Mouse (Mus musculus) heart, adult 2 months (tissue): ENCODE data around the gene Pdp2. TPM values are rescaled to one million over a fixed set of nuclear protein-coding genes. Genes with fewer than 3 reads are reported as not detected.

Experiments used
- DNase-seq, 2 experiments: peaks; one replicate each; pipeline ENCODE4 v3.0.0; 2021
- H3K27ac ChIP-seq: fragments of 200-600 bp; 2 replicates; pipeline ENCODE4 v1.8.1; 2022
- H3K27me3 ChIP-seq: fragments of 200-500 bp; 2 replicates; pipeline ENCODE4 v1.6.1; 2012; ENCODE audit warnings: mild to moderate bottlenecking, low read length, inconsistent platforms, mixed read lengths; ENCODE audit not compliant: control insufficient read depth, insufficient read depth
- H3K36me3 ChIP-seq: fragments of 200-500 bp; 2 replicates; pipeline ENCODE4 v1.6.1; 2012; ENCODE audit warnings: low read length, inconsistent platforms; ENCODE audit not compliant: control insufficient read depth, insufficient read depth
- H3K4me1 ChIP-seq: fragments of 200-500 bp; 2 replicates; pipeline ENCODE4 v1.6.1; 2011; ENCODE audit warnings: low read length; ENCODE audit not compliant: control insufficient read depth, insufficient read depth
- H3K4me3 ChIP-seq: fragments of 200-600 bp; 2 replicates; pipeline ENCODE4 v1.8.1; 2022
- H3K79me2 ChIP-seq: fragments of 200-500 bp; replicated peaks from 2 replicates; pipeline ENCODE4 v1.6.1; 2012; ENCODE audit warnings: mild to moderate bottlenecking, inconsistent platforms, low read length, moderate library complexity, mixed read lengths; ENCODE audit not compliant: control insufficient read depth, insufficient read depth
- H3K9ac ChIP-seq: fragments of 200-500 bp; 2 replicates; pipeline ENCODE4 v1.6.1; 2012; ENCODE audit warnings: low read depth, mild to moderate bottlenecking, control low read depth, inconsistent platforms, low read length, mixed read lengths
- CTCF ChIP-seq: fragments of 200-600 bp; IDR thresholded peaks from 2 replicates; pipeline ENCODE4 v1.8.1; 2022; ENCODE audit warnings: antibody characterized with exemption, mild to moderate bottlenecking, moderate library complexity
- EP300 ChIP-seq: fragments of 200-500 bp; IDR thresholded peaks from 2 replicates; pipeline ENCODE4 v1.6.1; 2011; ENCODE audit warnings: low read depth, low read length, control low read depth; ENCODE audit not compliant: insufficient read depth
- POLR2A ChIP-seq: fragments of 200-500 bp; IDR thresholded peaks from 2 replicates; pipeline ENCODE4 v1.6.1; 2011; ENCODE audit warnings: mild to moderate bottlenecking, low read depth, low read length, control low read depth; ENCODE audit not compliant: insufficient read depth
- WGBS: fragments of 180-500 bp; shearing (Covaris S2); methylation state at CpG from one replicate; pipeline ENCODE4 v1.1.7; 2018; 5-methylcytosine and 5-hydroxymethylcytosine counted together
- intact Hi-C: fragments of 180-260 bp; cut with DNase I; formaldehyde crosslinking; loops from one replicate; pipeline ENCODE4 v1.15.1; 2025
- long read RNA-seq: library from polyadenylated mRNA; stranded (forward); transcript quantifications from one replicate; pipeline ENCODE4 v2.0.0, GENCODE M21; 2021
- polyA plus RNA-seq: library from polyadenylated mRNA; depleted of rRNA; stranded (reverse); fragments of >200 nt; gene quantifications from 2 replicates; pipeline ENCODE4 v1.2.3, GENCODE M21; 2012; rRNA removed
- total RNA-seq, 2 experiments: library from RNA; stranded (reverse); gene quantifications; 2 replicates each; pipeline ENCODE4 v1.2.3; 2021

The Pdp2 gene
- total RNA-seq, result 10 to 100 TPM; 18.4 to 35.8 TPM
- polyA plus RNA-seq, result 10.0 and 18.8 TPM in 2 replicates
- long read RNA-seq, full-length matches to known transcripts, result 7 of 12 reads
- long read RNA-seq, partial matches to known transcripts, result 0 of 12 reads
- long read RNA-seq, other reads (novel, unspliced or antisense), result 5 of 12 reads

GRCm38 (mm10) chr8:104591133-104591834 lies at the start of gene Pdp2:
TSS of gene Pdp2 (plus strand) at chr8:104591451.
- TF ChIP-seq POLR2A, result peak; percentile 89
- no peak for TF ChIP-seq CTCF
- TF ChIP-seq EP300, result peak; percentile 34; the same call in 1 of the 2 replicates
- Histone ChIP-seq H3K9ac (peak within 1 kb of the TSS; percentile 79), H3K4me1 (peaks cover 2% of the 10 kb centered on the region), H3K79me2 (peaks cover 3% of the 10 kb centered on the region), H3K27me3 (no peaks in the 10 kb centered on the region), H3K27ac (peak within 1 kb of the TSS; percentile 90), H3K4me3 (peak within 1 kb of the TSS; percentile 91), H3K36me3 (no peaks in the 10 kb centered on the region; the same call in 1 of the 2 replicates)
- DNase-seq, result peak; percentile 92 to 94
- under 1% methylated on average over 44 of the region's 44 CpGs for WGBS
- intact Hi-C loops, result no loop called here

- TF ChIP-seq POLR2A (no peak), EP300 (no peak), CTCF (no peak)
- intact Hi-C loops, result no loop called here
- peak overlapping the region; percentile 64 for H3K27ac ChIP-seq
- peaks cover 2% of the 10 kb centered on the region for H3K27me3 ChIP-seq
- H3K4me3 ChIP-seq, result peak overlapping the region; percentile 59
- no peaks in the 10 kb centered on the region for H3K79me2 ChIP-seq
- no peaks in the 10 kb centered on the region for H3K36me3 ChIP-seq
- peak overlapping the region; percentile 87 for H3K9ac ChIP-seq
- peaks cover 13% of the 10 kb centered on the region for H3K4me1 ChIP-seq
- DNase-seq, result no peak
- 7% methylated on average over 8 of the region's 8 CpGs for WGBS
Measured at GRCm38 (mm10) chr8:104541515-104541880, 49.8 kb upstream of the Pdp2 start.

GRCm38 (mm10) chr8:104542160-104542559 lies 49.1 kb upstream of the Pdp2 start:
- no peaks in the 10 kb centered on the region for H3K79me2 ChIP-seq
- H3K4me1 ChIP-seq, result peaks cover 13% of the 10 kb centered on the region
- no peaks in the 10 kb centered on the region for H3K36me3 ChIP-seq
- 5% methylated on average over 11 of the region's 11 CpGs for WGBS
- no peak overlapping the region for H3K4me3 ChIP-seq
- peaks cover 2% of the 10 kb centered on the region for H3K27me3 ChIP-seq
- H3K9ac ChIP-seq, result peak overlapping the region; percentile 87
- no peak for DNase-seq
- no peak for TF ChIP-seq CTCF
- no peak for TF ChIP-seq EP300
- no peak for TF ChIP-seq POLR2A
- peak overlapping the region; percentile 64 for H3K27ac ChIP-seq
- intact Hi-C loops, result no loop called here

- Histone ChIP-seq H3K4me1 (peaks cover 13% of the 10 kb centered on the region), H3K36me3 (no peaks in the 10 kb centered on the region), H3K9ac (no peak overlapping the region), H3K27ac (peak overlapping the region; percentile 79), H3K27me3 (peaks cover 2% of the 10 kb centered on the region), H3K79me2 (no peaks in the 10 kb centered on the region), H3K4me3 (no peak overlapping the region)
- DNase-seq, result peak; percentile 58 to 66
- TF ChIP-seq CTCF, result no peak
- peak; percentile 57 for TF ChIP-seq POLR2A
- TF ChIP-seq EP300, result peak; percentile 51; the same call in 1 of the 2 replicates
- WGBS, result 64% methylated on average over 8 of the region's 8 CpGs
- intact Hi-C loops, result no loop called here
Measured at GRCm38 (mm10) chr8:104543440-104544045, 47.7 kb upstream of the Pdp2 start.

- Histone ChIP-seq H3K27me3 (no peaks in the 10 kb centered on the region), H3K9ac (no peak overlapping the region), H3K4me1 (peaks cover 3% of the 10 kb centered on the region), H3K79me2 (no peaks in the 10 kb centered on the region), H3K36me3 (no peaks in the 10 kb centered on the region), H3K4me3 (no peak overlapping the region), H3K27ac (peak overlapping the region; percentile 28; the same call in 1 of the 2 replicates)
- intact Hi-C loops, result no loop called here
- TF ChIP-seq CTCF (no peak), EP300 (no peak), POLR2A (no peak)
- DNase-seq, result peak in 1 of 2 experiments; percentile 11
- WGBS, result 35% methylated on average over 4 of the region's 4 CpGs
Measured at GRCm38 (mm10) chr8:104555191-104555590, 36.1 kb upstream of the Pdp2 start.

GRCm38 (mm10) chr8:104557226-104557625 lies 34.0 kb upstream of the Pdp2 start:
- Histone ChIP-seq H3K9ac (no peak overlapping the region), H3K4me1 (peaks cover 3% of the 10 kb centered on the region), H3K27me3 (no peaks in the 10 kb centered on the region), H3K4me3 (no peak overlapping the region), H3K79me2 (no peaks in the 10 kb centered on the region), H3K27ac (no peak overlapping the region), H3K36me3 (no peaks in the 10 kb centered on the region)
- TF ChIP-seq EP300 (no peak), POLR2A (no peak), CTCF (no peak)
- 70% methylated on average over 7 of the region's 7 CpGs for WGBS
- intact Hi-C loops, result no loop called here
- no peak for DNase-seq
